Mouse (Mus musculus) spleen, embryonic (tissue): Measurements from ENCODE around the gene Gm10024.
"Not testable (repeated sequence)": the region's sequence is repeated elsewhere in the genome, so short reads cannot be mapped to it uniquely, and the experiment has no call there.

Source experiments
- CTCF ChIA-PET: fragments of 350-600 bp; sonication (Branson Sonifier 250); formaldehyde crosslinking; loops from one replicate; lab custom pipeline; 2022; lab: Charles Lee

Gene Gm10024

DNA sequence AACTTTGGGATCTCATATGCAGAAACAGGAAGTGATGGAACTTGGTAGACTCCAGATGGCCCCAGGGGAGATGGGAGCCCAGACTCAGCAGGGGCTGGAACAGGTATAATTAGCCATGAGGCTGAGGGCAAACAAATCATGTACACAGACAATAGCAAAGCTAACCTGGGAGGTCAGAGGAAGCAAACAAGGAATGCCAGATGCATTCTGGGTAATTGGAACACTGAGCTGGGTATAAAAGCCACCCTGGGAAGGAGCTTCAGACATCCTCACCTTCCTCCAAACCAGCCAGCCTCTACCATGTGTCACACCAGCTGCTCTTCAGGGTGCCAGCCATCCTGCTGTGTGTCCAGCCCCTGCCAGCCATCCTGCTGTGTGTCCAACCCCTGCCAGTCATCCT, at the start of gene Gm10024:
Gene Gm10024 (plus strand): TSS at position 301 of the 400 bp plus-strand sequence.
- CTCF ChIA-PET: not testable (repeated sequence)

DNA sequence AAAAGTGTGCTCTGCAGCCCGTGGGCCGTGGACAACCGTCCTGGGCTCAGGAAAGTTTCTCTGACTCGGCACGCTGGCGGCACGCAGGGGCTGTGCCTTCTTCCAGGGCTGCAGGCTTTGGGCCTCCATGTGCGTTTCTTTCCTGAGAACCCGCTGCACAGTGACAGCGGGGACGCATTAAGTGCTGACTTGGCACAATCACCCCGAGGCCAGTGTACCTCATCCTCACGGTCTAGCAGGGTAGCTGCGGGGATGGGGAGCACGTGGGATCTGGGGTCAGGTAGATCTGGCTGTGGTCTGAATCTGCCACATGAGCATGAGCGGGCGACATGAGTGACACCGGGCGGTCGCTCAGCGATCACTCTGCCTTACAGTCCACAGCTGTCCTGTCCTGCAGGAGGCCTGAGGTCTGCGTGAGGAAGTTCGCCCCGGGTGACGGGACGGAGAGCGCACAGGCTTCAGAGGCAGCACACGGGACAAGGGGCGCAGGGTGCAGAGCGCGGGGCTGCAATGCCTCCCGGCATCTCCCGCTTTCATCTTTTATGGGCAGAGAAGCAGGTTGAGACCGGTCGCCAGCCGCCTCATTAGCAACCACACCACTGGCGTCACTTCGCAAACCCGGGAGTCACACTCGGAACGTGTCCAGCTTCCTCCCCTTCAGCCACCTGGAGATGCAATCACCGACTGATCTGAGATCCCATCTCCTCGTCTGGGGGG, 47.1 kb upstream of the Gm10024 start:
- CTCF ChIA-PET: no interaction called here

DNA sequence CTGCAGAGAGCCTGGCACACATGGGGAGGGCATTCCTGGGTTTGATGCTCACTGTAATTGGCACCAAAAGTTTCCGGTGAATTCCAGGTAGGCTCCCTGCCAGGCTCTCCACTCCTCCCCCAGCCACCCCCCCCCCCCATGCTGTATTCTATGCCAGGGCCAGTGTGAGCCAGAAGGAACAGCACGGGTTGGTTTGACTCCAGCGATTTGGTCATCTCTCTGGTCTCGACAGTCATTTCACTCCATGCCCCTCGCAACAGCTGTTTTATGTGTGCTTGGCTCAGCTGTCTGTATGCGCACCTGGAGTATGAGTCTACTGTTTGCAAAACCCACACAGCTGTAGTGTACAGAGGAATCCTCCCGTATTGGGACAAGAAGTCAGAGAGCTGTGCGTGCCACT, 44.9 kb upstream of the Gm10024 start:
- CTCF ChIA-PET: interaction anchor here (0.7 kb wide), 1 partner anchor 15 kb away, joined by 3 read pairs; no protein-coding TSS in a partner anchor

DNA sequence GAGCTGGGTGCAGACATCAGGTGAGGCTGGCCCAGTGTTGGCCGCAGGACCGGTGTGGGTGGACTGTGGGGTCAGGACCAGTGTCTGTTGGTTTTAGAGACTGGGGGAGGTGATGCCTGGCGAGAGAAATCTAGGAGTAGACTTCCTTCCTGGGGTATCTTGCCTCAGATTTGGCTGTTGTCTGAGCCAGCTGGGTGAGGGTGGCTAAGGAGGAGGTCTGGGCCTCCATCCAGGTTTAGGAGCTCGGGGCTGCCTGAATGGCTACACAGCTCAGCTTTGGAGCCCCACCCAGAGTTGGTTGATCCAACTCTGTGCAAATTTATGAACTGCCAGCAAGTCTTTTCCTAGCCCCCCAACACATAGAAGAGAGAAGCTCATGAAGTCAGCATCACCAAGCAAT, 43.9 kb upstream of the Gm10024 start:
- CTCF ChIA-PET: no interaction called here

DNA sequence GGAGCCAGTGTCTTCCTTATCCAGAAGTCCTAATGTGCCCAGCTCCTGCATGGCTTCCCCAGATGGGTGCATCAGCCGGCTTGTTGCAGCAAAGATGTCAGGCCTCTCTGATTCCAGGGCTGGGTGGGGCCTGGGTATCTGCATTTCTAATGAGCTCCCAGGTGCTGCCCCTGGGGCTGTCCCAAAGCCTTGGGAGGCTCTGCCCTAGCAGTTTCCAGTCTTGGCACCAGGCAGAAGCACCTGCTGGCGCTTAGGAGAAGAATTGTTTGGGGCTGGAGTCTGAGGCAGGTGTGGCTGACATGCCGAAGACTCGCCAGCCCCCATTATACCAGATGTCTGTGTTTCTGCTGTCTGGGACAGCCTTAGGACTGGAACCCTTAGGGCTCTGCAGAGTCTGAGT, 40.5 kb upstream of the Gm10024 start:
- CTCF ChIA-PET: no interaction called here

DNA sequence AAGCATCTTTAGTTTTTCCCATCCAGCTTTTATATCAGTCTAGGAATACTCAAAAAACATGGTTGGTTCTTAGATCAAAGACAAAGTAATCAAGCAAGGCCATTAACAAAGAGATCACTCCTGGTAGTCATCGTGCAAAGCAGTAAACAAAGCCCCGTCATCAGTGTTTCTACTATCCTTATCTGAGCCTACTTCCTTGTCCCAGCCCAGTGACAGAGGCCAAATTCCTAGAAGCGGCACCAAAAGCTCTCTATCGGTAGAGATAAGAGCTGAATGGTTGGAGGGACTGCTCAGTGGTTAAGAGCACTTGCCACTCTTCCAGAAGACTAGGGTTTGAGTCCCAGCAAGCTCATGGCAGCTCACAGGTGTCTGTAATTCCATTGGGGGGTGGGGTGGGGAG, 39.7 kb upstream of the Gm10024 start:
- CTCF ChIA-PET: no interaction called here

DNA sequence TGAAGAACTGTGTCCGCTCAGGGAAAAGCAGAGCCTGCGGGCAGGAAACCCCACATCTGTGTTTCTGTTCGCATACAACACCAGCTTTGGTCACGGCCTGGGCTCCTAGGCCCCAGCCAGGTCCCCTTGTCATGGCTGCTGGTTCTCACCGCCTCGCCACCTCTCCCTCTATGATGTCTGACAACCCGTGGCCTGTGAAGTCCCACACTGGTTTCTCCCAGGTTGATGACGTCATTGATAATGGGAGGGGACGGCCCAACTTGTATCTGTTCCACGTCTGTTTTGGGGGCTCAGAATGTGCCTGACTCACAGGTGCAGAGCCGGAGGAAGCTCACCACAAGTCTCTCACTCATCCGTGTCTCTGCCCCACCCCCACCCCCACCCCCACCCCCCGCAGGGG, 37.5 kb upstream of the Gm10024 start:
- CTCF ChIA-PET: no interaction called here

DNA sequence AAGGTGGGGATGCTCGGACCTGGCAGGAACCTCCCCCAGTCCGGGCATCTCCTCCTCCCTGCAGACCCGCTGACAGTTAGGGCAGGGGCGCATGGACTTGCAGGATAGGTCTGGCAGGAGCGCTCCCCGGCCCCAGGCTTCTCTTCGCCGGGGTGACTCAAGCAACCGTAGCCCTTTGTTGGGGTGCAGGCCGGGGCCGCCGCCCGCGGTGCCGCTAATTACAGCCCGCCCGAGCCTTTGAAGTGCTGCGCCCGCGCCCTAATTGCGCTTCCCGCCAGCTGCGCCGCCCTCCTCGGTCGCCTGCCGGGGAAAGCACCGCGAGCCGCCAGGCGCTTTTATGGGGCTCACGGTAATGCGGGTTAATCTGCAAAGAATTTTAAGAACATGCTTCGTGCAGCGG, 33.7 kb upstream of the Gm10024 start:
- CTCF ChIA-PET: no interaction called here

DNA sequence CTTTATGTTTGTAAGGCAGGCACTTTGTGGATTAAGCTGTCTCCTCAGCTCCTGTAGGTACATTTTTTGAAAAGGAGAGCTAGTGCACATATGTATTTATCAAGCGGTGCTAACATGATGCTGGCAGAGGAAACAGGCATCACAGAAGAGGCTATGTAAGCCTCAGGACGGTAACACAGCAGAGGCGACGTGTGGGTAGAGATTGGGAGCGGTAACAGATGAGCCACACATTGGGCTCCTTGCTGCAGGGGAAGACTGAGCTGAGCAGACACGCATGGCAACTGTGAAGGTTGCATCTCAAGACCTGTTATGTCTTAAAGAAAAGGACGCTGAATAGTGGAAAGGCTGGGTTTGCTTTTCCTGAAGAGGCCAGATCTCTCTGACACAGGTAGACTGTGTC, 28.3 kb upstream of the Gm10024 start:
- CTCF ChIA-PET: no interaction called here

DNA sequence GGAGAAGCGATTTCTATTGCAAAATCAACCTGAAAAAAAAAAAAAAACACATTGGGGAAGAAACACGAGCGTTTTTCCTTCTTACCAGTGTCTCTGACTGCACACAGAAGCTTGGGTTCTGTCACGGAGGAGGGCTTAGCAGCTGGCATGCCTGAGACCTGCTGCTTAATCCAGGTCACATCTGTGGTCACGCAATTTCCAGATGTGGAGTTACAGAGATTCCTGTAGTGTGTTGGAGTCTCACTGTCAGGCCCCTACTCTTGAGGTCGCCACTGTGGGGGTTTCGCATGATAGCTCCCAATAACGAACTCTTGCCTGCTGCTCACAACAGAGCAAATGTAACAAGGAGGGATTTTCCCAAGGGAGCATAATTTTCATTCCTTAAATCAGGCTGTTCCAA, 27.1 kb upstream of the Gm10024 start:
- CTCF ChIA-PET: interaction anchor here (0.6 to 0.7 kb wide), 2 partner anchors 27 to 47 kb away, joined by 3 to 12 read pairs; no protein-coding TSS in a partner anchor

DNA sequence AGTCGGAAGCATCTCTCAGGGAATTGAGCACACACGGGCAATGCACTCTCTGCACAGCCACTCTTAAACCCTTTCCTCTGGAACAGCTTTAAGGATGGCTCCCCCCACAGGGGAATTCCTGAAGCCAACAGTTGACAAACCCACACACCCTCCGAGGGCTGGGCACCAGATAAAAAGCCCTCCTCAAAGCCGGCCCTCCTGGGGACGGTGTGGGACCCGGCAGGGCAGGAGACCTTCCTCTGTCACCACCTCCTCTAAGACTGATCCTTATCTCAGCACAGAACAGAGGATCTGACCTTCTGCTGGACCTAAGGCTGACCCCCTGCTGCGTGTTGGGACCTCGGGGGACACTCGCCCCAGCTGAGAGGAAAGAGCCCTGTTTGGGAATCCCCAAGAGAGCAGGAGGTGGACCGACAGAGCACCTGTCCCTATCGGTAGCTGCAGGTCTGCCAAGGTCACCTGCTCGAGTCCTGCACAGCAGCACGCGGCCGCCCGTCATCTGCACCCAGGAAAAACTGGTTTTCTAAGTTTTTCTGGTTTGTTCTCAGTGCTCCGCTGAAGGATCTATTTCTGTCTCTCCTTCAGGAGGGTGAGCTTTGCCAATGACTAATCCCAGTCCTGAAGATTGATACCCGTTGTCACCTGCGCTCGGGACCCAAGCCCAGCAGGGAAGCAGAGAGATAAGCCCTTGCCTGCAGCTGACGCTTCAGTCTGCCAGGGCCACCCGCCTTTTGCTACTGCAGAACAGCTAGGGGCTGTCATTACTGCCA, 25.2 kb upstream of the Gm10024 start, which contains the start of gene Tspear:
Gene Tspear (plus strand): TSS at position 675 of the 770 bp plus-strand sequence.
- CTCF ChIA-PET: no interaction called here

DNA sequence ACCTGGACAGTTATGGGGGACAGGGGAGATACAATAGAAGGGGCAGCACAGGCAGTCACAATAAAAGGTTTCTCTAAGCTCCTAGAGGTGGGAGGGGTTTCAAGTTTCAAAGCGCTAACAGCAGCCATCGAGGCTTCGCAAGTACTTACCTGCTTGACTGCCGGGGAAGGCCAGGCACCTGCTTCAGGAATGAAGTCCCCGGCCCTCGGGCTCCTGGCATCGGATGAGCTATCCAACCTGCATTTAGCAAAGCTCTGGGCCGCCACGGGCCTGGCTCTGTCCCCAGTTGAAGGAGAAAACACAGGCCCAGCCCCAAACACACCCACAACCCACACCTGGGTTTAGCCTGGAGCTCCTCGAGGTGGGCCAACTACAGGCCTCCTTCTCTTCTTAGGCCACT, 24.2 kb upstream of the Gm10024 start:
- CTCF ChIA-PET: no interaction called here

DNA sequence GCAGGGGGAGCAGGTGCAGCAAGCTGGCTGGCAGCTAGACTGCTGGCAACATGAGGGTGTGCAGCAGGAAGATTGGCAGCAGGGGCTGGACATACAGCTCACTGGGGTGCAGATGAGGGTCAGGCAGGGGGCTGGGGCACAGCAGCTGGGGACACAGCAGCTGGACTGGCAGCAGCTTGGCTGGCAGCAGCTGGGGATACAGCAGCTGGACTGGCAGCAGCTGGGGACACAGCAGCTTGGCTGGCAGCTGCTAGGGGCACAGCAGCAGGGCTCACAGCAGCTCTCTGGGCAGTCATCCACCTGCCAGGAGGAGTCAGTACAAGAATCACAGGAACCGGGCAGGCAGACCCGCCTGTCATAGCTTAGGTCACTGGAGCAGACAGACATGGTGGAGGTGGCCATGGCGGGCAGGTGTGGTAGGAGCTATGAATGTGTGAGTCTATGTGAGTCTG, 20.9 kb upstream of the Gm10024 start, which contains the start of gene Gm19402:
Gene Gm19402 (minus strand): TSS at position 402 of the 452 bp plus-strand sequence.
- CTCF ChIA-PET: not testable (repeated sequence)

DNA sequence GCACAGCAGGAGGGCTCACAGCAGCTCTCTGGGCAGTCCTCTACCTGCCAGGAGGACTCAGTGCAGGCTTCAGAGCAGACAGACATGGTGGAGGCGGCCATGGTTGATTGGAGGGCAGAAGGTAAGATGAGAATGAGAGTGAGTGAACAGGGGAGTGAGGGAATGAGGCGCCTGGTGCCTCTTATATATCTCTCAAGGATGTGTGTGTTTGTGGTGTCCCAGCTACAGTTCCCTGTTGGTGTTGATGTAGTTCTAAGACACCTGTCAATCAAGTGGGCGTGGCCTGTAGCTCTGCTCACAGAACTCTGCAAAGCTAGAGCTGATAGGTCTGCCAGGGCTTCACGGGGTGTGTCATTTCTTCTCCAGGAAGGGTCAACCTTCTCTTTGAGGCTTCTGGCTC, 14.1 kb upstream of the Gm10024 start, which contains the start of gene Gm9508:
Gene Gm9508 (minus strand): TSS at position 101 of the 400 bp plus-strand sequence.
- CTCF ChIA-PET: no interaction called here

DNA sequence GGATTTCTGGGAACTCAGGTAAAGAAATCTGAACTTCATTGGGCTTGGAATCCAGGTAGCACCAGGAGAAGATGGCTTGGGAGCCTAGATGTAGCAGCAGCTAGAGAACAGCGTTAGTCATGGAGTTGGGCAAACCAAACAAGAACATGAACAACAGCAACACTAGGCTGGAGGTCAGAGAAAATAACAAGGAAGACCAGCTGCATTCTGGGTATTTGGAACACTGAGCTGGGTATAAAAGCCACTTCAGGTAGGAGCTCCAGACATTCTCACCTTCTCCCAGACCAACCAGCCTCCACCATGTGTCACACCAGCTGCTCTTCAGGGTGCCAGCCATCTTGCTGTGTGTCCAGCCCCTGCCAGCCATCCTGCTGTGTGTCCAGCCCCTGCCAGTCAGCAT, 4.9 kb upstream of the Gm10024 start, which contains the start of gene Gm10272:
Gene Gm10272 (plus strand): TSS at position 301 of the 400 bp plus-strand sequence.
- CTCF ChIA-PET: no interaction called here

DNA sequence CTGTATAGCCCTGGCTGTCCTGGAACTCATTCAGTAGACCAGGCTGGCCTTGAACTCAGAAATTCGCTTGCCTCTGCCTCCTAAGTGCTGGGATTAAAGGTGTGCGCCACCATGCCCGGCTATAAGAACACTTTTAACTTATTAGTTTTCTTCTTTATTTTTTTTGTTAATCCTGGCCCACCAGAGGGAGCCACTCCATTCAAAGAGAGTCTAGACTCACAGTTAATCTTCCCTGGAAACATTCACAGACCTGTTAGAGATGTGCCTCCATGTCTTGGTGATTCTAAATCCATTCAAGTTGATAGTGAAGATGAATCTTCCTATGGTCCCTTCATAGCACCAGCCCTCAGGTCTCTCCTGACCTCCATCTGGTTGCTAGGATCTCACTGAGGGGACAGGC, 1.4 kb upstream of the Gm10024 start:
- CTCF ChIA-PET: no interaction called here

DNA sequence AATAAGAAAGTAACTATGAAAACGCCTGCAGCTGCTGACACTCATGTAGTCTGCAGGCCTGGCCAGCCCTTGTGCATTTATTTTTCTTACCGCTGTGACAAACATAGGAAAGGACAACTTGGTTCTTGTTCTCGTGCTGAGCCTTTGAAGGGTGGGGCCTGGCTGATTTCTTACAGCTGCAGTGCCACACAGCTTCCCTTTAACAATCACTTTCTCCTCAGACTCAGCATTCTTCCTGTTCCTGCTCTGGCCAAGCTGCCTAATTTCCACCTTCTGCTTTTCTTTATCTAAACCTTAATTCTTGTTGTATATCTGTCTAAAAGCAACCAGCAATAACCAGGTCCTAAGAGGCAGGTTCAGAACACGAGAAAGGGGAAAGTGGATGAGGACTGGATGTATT, 2.5 kb downstream of the Gm10024 start:
- CTCF ChIA-PET: no interaction called here

DNA sequence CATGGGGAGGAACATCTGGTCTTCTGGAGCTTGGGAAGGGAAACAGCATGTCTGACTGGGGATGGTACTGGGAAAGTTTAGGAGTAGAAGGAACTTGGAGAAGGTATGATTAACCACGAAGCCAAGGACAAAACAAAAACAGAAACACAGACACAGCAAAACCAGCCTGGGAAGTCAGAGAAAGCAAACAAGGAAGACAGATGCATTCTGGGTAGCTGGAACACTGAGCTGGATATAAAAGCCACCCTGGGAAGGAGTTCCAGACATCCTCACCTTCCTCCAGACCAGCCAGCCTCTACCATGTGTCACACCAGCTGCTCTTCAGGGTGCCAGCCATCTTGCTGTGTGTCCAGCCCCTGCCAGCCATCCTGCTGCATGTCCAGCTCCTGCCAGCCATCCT, 4.2 kb downstream of the Gm10024 start, which contains the start of gene Gm10142:
Gene Gm10142 (plus strand): TSS at position 301 of the 400 bp plus-strand sequence.
- CTCF ChIA-PET: interaction anchor here (0.7 kb wide), 1 partner anchor 647 kb away, joined by 10 read pairs; no protein-coding TSS in a partner anchor

DNA sequence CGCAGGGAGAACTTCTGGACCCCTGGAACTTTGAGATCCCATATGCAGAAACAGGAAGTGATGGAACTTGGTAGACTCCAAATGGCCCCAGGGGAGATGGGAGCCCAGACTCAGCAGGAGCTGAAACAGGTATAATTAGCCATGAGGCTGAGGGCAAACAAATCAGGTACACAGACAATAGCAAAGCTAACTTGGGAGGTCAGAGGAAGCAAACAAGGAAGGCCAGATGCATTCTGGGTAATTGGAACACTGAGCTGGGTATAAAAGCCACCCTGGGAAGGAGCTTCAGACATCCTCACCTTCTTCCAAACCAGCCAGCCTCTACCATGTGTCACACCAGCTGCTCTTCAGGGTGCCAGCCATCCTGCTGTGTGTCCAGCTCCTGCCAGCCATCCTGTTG, 9.0 kb downstream of the Gm10024 start, which contains the start of gene Krtap12-1:
Gene Krtap12-1 (plus strand): TSS at position 301 of the 400 bp plus-strand sequence.
- CTCF ChIA-PET: not testable (repeated sequence)

DNA sequence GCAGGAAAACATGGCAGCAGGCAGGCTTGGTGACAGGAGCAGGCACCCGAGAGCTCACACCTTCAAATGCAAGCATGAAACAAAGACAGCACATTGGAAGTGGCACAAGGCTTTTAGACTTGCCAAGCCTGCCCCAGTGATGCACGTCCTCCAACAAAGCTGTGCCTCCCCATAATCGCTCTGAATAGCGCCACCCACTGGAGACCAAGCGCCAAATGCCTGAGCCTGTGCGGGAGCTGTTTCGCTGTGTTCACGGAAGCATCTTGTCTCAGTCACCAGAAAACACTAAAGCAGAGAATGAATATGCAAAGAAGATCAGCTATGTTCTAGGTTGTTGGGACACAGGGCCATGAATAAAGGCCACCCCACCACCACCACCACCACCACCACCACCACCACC, 13.6 kb downstream of the Gm10024 start:
- CTCF ChIA-PET: no interaction called here

DNA sequence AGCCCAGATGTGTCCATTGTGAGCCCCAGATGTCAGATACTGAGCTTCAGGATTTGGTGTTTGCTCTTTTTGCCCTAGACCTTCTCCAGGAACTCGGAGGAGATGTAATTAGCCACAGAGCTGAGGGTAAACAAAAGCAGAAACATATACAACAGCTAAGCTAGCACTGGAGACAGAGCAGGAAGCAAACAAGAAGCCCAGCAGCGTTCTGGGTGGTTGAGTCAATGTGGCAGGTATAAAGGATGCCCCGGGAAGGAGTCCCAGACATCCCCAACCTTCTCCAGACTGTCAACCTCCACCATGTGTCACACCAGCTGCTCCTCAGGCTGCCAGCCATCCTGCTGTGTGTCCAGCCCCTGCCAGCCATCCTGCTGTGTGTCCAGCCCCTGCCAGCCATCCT, 14.9 kb downstream of the Gm10024 start, which contains the start of gene Gm10100:
Gene Gm10100 (plus strand): TSS at position 301 of the 400 bp plus-strand sequence.
- CTCF ChIA-PET: no interaction called here

DNA sequence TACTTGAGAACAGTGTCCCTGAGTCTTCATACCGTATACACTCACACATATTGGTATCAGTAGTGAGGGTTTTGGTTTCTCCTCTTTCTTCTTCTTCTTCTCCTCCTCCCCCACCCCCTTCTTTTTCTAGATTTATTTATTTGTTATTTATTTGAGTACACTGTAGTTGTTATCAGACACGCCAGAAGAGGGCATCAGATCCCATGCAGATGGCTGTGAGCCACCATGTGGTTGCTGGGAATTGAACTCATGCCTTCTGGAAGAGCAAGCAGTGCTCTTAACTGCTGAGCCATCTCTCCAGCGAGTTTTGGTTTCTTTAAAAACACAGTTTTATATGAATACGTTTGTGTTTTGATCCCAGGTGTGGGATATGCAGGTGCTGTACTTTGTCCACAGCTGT, 17.0 kb downstream of the Gm10024 start:
- CTCF ChIA-PET: no interaction called here
